Mouse (Mus musculus) cortical plate, adult 2 months (tissue): ENCODE data around the gene Prrx2.

Experiments used
- CTCF ChIP-seq: fragments of 200-500 bp; IDR thresholded peaks from 2 replicates; pipeline ENCODE4 v1.5.1; 2011; ENCODE audit warnings: mild to moderate bottlenecking, control low read depth, low read length; ENCODE audit not compliant: insufficient read depth; ENCODE audit errors: extremely low read depth
- POLR2A ChIP-seq: fragments of 200-500 bp; IDR thresholded peaks from 2 replicates; pipeline ENCODE4 v1.6.1; 2011; ENCODE audit warnings: mild to moderate bottlenecking, low read length, control low read depth; ENCODE audit not compliant: insufficient read depth; ENCODE audit errors: extremely low read depth

DNA sequence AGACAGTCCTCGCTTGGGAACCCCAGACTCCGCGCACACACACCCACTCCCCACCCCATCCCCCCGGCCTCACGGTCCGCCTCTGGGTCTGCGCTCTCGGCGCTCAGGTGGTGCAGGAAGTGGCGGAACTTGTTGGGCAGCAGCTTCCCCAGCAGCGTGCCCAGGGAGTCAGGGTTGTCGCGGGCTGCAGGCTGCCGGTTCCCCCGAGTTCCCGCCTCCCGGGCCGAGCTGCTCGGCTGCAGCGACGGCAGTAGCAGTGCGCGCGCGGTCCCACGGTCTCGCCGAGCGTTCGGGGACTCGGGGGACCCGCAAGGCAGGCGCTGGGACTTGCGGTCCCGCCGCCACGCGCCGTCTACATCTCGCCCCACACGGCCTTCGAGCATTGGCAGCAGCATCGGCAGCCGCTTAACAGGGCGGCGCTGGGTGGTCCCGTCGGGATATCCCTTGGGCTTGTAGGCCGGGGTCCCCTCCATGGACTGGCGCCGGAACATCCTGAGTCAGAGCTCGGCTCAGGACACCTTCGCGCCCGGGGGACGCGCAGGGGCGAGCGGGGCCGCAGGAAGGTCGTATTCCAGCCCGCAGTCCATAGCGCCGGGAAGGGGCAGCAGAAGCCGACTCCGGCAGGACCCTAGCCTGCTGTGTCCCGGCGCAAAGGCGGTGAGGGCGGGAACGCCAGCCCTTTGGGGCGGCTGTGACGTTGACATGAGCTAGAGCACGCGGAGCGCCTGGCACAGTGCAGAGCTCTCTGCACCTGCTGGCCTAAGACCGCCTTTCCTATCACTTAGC is 33.5 kb upstream of the Prrx2 start:
- TF ChIP-seq CTCF (no peak), POLR2A (no peak)
